Mouse (Mus musculus) brain, embryonic 14.5 days (tissue): ENCODE measurements around the gene Krtap22-2.

Experiments
- CTCF ChIP-seq: fragments of 200-500 bp; IDR thresholded peaks from 2 replicates; pipeline ENCODE4 v1.5.1; 2012; ENCODE audit warnings: inconsistent platforms, mild to moderate bottlenecking, moderate library complexity, borderline replicate concordance; ENCODE audit not compliant: insufficient read depth, insufficient read length; ENCODE audit errors: extremely low read depth
- POLR2A ChIP-seq: fragments of 200-500 bp; IDR thresholded peaks from 2 replicates; pipeline ENCODE4 v1.6.1; 2012; ENCODE audit warnings: mild to moderate bottlenecking, inconsistent platforms, borderline replicate concordance; ENCODE audit not compliant: poor library complexity, insufficient read depth, insufficient read length, severe bottlenecking; ENCODE audit errors: extremely low read depth

DNA sequence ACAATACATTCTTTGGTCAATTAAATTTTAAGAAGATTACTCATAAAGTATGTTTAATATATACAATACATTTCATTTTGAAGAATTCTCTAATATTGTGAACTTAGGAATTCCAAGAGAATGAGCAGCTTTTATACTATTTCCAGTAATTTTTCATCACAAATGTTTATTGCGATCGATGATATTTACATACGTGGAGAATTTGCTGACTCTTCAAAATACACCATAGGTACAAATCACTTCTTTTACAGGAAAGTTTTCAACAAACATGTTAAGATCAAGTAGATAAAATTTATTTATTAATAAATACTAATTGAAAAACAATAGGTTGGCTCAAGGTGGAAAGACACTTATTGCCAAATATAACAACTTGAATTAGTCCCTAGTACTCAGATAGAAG is 3.4 kb upstream of the Krtap22-2 start:
- no peak for TF ChIP-seq CTCF
- TF ChIP-seq POLR2A, result no peak
